In genomic region chr6:72538562-72539031, GRCm38 (mm10) we compare ENCODE assay signal across 8 mouse cellular contexts. TPM values are rescaled to one million over a fixed set of nuclear protein-coding genes. Genes with fewer than 3 reads are reported as not detected.
A peak's percentile ranks its signal among the peaks of the same experiment; 100 is the strongest.
DNase-seq lines count a peak whose midpoint lies in the region; ATAC-seq and TF ChIP-seq lines count a peak whose summit lies in the region.

No protein-coding gene starts in this region.

- TF ChIP-seq CTCF in C2C12 (IDR thresholded peaks at IDR 0.05; ENCODE audit: control insufficient read depth, insufficient read depth, insufficient read length), result no peak
- TF ChIP-seq CTCF in brain, embryonic 14.5 days (IDR thresholded peaks at IDR 0.05; ENCODE audit: borderline replicate concordance, extremely low read depth, insufficient read depth, insufficient read length), result no peak
- peak; percentile 43; the same call in 1 of the 2 replicates for TF ChIP-seq CTCF in kidney, postnatal 0 days (IDR thresholded peaks at IDR 0.05; ENCODE audit: low read depth)

- no peaks in the 10 kb centered on the region for H3K27me3 ChIP-seq in C2C12 (ENCODE audit: control insufficient read depth, insufficient read depth, insufficient read length)
- no peaks in the 10 kb centered on the region for H3K27me3 ChIP-seq in erythroblast, embryonic 14.5 days (ENCODE audit: control insufficient read depth)
- no peaks in the 10 kb centered on the region for H3K27me3 ChIP-seq in heart, embryonic 12.5 days (replicated peaks)
- H3K27me3 ChIP-seq in kidney, postnatal 0 days (ENCODE audit: insufficient read depth, low read length), result no peaks in the 10 kb centered on the region
- H3K27me3 ChIP-seq in liver, embryonic 11.5 days (replicated peaks; ENCODE audit: control insufficient read depth, insufficient read depth, low read length), result no peaks in the 10 kb centered on the region
- no peaks in the 10 kb centered on the region for H3K27me3 ChIP-seq in stomach, embryonic 14.5 days (ENCODE audit: control insufficient read depth, insufficient read depth, low read length)

- H3K9ac ChIP-seq in heart, embryonic 12.5 days, result peak overlapping the region; percentile 72
- peak overlapping the region; percentile 57; the same call in 1 of the 2 replicates for H3K9ac ChIP-seq in kidney, postnatal 0 days (ENCODE audit: low read depth, low read length)
- H3K9ac ChIP-seq in liver, embryonic 11.5 days (ENCODE audit: low read depth, low read length), result peak overlapping the region; percentile 77
- peak overlapping the region; percentile 37 for H3K9ac ChIP-seq in stomach, embryonic 14.5 days (replicated peaks; ENCODE audit: low read depth, low read length)

- peak overlapping the region; percentile 83 for H3K4me2 ChIP-seq in heart, embryonic 12.5 days
- H3K4me2 ChIP-seq in kidney, postnatal 0 days (ENCODE audit: low read length), result peak overlapping the region; percentile 75
- H3K4me2 ChIP-seq in liver, embryonic 11.5 days, result peak overlapping the region; percentile 81
- peak overlapping the region; percentile 58 for H3K4me2 ChIP-seq in stomach, embryonic 14.5 days (replicated peaks; ENCODE audit: low read depth, low read length)

- peak; percentile 96 for DNase-seq in brain, embryonic 14.5 days (ENCODE audit: low read depth)
- DNase-seq in kidney, postnatal 0 days (ENCODE audit: low spot score), result peak; percentile 95
- peak; percentile 77 for DNase-seq in liver, embryonic 11.5 days (ENCODE audit: low spot score)
- peak; percentile 92 for DNase-seq in naive thymus-derived CD4-positive, alpha-beta T cell, adult 2 months (ENCODE audit: low read depth)

- no peaks in the 10 kb centered on the region for H3K36me3 ChIP-seq in C2C12 (ENCODE audit: control insufficient read depth, insufficient read depth)
- H3K36me3 ChIP-seq in erythroblast, embryonic 14.5 days (ENCODE audit: control insufficient read depth), result no peaks in the 10 kb centered on the region
- H3K36me3 ChIP-seq in heart, embryonic 12.5 days, result no peaks in the 10 kb centered on the region
- no peaks in the 10 kb centered on the region for H3K36me3 ChIP-seq in kidney, postnatal 0 days (ENCODE audit: insufficient read depth, low read length)
- H3K36me3 ChIP-seq in liver, embryonic 11.5 days (ENCODE audit: control insufficient read depth, insufficient read depth, low read length), result no peaks in the 10 kb centered on the region
- H3K36me3 ChIP-seq in stomach, embryonic 14.5 days (ENCODE audit: control insufficient read depth, insufficient read depth, low read length), result no peaks in the 10 kb centered on the region

- peak; percentile 94 for ATAC-seq in heart, embryonic 12.5 days (ENCODE audit: insufficient number of reproducible peaks, low FRiP score)
- ATAC-seq in kidney, postnatal 0 days (replicated peaks; ENCODE audit: low FRiP score, low read depth), result peak; percentile 95
- ATAC-seq in liver, embryonic 11.5 days (replicated peaks; ENCODE audit: low FRiP score), result peak; percentile 98
- peak; percentile 96 for ATAC-seq in stomach, embryonic 14.5 days (ENCODE audit: insufficient number of reproducible peaks, insufficient read depth, low FRiP score, low read depth)

- peak overlapping the region; percentile 83 for H3ac ChIP-seq in C2C12 (ENCODE audit: control insufficient read depth, insufficient read length, low read depth)

- H3K9me3 ChIP-seq in erythroblast, embryonic 14.5 days (ENCODE audit: control insufficient read depth, low read length), result peaks cover 4% of the 10 kb centered on the region; the same call in 1 of the 2 replicates
- no peaks in the 10 kb centered on the region for H3K9me3 ChIP-seq in heart, embryonic 12.5 days (replicated peaks)
- H3K9me3 ChIP-seq in kidney, postnatal 0 days (replicated peaks; ENCODE audit: low read length), result no peaks in the 10 kb centered on the region
- H3K9me3 ChIP-seq in liver, embryonic 11.5 days (ENCODE audit: control insufficient read depth, low read length), result no peaks in the 10 kb centered on the region
- no peaks in the 10 kb centered on the region for H3K9me3 ChIP-seq in stomach, embryonic 14.5 days (ENCODE audit: control insufficient read depth, low read depth, low read length)

- no peak overlapping the region for H3K27ac ChIP-seq in heart, embryonic 12.5 days (ENCODE audit: poor library complexity, severe bottlenecking)
- H3K27ac ChIP-seq in kidney, postnatal 0 days, result peak overlapping the region; percentile 65
- H3K27ac ChIP-seq in liver, embryonic 11.5 days (ENCODE audit: low read depth, low read length), result peak overlapping the region; percentile 14; the same call in 1 of the 2 replicates
- 0 out of 2 replicates have a peak overlapping the region, but pooled peaks have one; percentile 16 for H3K27ac ChIP-seq in stomach, embryonic 14.5 days (ENCODE audit: low read length)

- H3K4me3 ChIP-seq in C2C12 (ENCODE audit: insufficient read depth, poor library complexity, severe bottlenecking), result peak overlapping the region; percentile 21
- H3K4me3 ChIP-seq in erythroblast, embryonic 14.5 days (replicated peaks), result peak overlapping the region; percentile 71
- peak overlapping the region; percentile 63 for H3K4me3 ChIP-seq in heart, embryonic 12.5 days
- peak overlapping the region; percentile 47 for H3K4me3 ChIP-seq in kidney, postnatal 0 days (replicated peaks; ENCODE audit: low read depth, low read length)
- peak overlapping the region; percentile 63 for H3K4me3 ChIP-seq in liver, embryonic 11.5 days (ENCODE audit: low read depth, low read length)
- H3K4me3 ChIP-seq in stomach, embryonic 14.5 days (ENCODE audit: low read depth, low read length), result peak overlapping the region; percentile 47

- TF ChIP-seq POLR2A in brain, embryonic 14.5 days (IDR thresholded peaks at IDR 0.05; ENCODE audit: borderline replicate concordance, extremely low read depth, insufficient read depth, insufficient read length, poor library complexity, severe bottlenecking), result peak; percentile 56; the same call in 1 of the 2 replicates

- peaks cover 28% of the 10 kb centered on the region for H3K4me1 ChIP-seq in erythroblast, embryonic 14.5 days (ENCODE audit: control insufficient read depth)
- peaks cover 14% of the 10 kb centered on the region for H3K4me1 ChIP-seq in heart, embryonic 12.5 days (replicated peaks)
- peaks cover 12% of the 10 kb centered on the region for H3K4me1 ChIP-seq in kidney, postnatal 0 days (replicated peaks; ENCODE audit: insufficient read depth, low read length)
- H3K4me1 ChIP-seq in liver, embryonic 11.5 days (replicated peaks; ENCODE audit: control insufficient read depth, insufficient read depth, low read length), result peaks cover 6% of the 10 kb centered on the region; the same call in 1 of the 2 replicates
- peaks cover 2% of the 10 kb centered on the region; the same call in 1 of the 2 replicates for H3K4me1 ChIP-seq in stomach, embryonic 14.5 days (ENCODE audit: control insufficient read depth, insufficient read depth, low read length)

- no peaks in the 10 kb centered on the region for H3K79me3 ChIP-seq in C2C12 (ENCODE audit: low read depth)

- no peaks in the 10 kb centered on the region for H3K79me2 ChIP-seq in C2C12 (ENCODE audit: control insufficient read depth, insufficient read depth)

- WGBS in heart, embryonic 12.5 days, result 2% methylated on average over 16 of the region's 16 CpGs
- 2% methylated on average over 16 of the region's 16 CpGs for WGBS in kidney, postnatal 0 days
- WGBS in liver, embryonic 11.5 days, result 5% methylated on average over 16 of the region's 16 CpGs
- 1% methylated on average over 16 of the region's 16 CpGs for WGBS in stomach, embryonic 14.5 days

TF ChIP-seq in C2C12, 6 proteins besides CTCF, POLR2A, EP300 and RAD21 (continues in another document):
- no peak for TF ChIP-seq MAX (IDR thresholded peaks at IDR 0.05)
- no peak for TF ChIP-seq CEBPB (IDR thresholded peaks at IDR 0.05; ENCODE audit: low read depth)
- no peak for TF ChIP-seq MYOG (IDR thresholded peaks at IDR 0.05; ENCODE audit: control insufficient read depth, extremely low read depth, insufficient read length)
- no peak for TF ChIP-seq FOSL1 (IDR thresholded peaks at IDR 0.05; ENCODE audit: insufficient read depth, low read length, poor library complexity, severe bottlenecking)

RNA-seq across cellular contexts. Expression of gene Capg, which starts 5.6 kb away (rescaled TPM):
- 487 TPM for polyA plus RNA-seq in C2C12 (2012; fragmentation: generic; extraction: Trizol)
- polyA plus RNA-seq in brain, embryonic 14.5 days (2012; rRNA removed), result 3.4 and 5.3 TPM in 2 replicates
- 0.48 and 0.77 TPM in 2 replicates for polyA plus RNA-seq in erythroblast, embryonic 14.5 days (2012)
- polyA plus RNA-seq in heart, embryonic 12.5 days (2016; fragmentation: Nextera tagmentation; extraction: Ambion mirVana), result 22.5 and 24.7 TPM in 2 replicates
- 129 and 131 TPM in 2 replicates for polyA plus RNA-seq in kidney, postnatal 0 days (2015; fragmentation: Nextera tagmentation; extraction: Ambion mirVana)
- 30.2 and 31.9 TPM in 2 replicates for polyA plus RNA-seq in liver, embryonic 11.5 days (2014; fragmentation: Nextera tagmentation; extraction: Ambion mirVana)
- 82.6 and 85.0 TPM in 2 replicates for polyA plus RNA-seq in stomach, embryonic 14.5 days (2014; fragmentation: Nextera tagmentation; extraction: Ambion mirVana)

RNA-seq across cellular contexts. Expression of gene Sh2d6, which starts 17.1 kb away (rescaled TPM):
- polyA plus RNA-seq in C2C12 (2012; fragmentation: generic; extraction: Trizol), result 0.26 TPM
- polyA plus RNA-seq in brain, embryonic 14.5 days (2012; rRNA removed), result 1.2 and 1.5 TPM in 2 replicates
- not detected in 2 replicates for polyA plus RNA-seq in erythroblast, embryonic 14.5 days (2012)
- not detected in 2 replicates for polyA plus RNA-seq in heart, embryonic 12.5 days (2016; fragmentation: Nextera tagmentation; extraction: Ambion mirVana)
- 0.10 TPM in 1 of 2 replicates, not detected in the other for polyA plus RNA-seq in kidney, postnatal 0 days (2015; fragmentation: Nextera tagmentation; extraction: Ambion mirVana)
- not detected in 2 replicates for polyA plus RNA-seq in liver, embryonic 11.5 days (2014; fragmentation: Nextera tagmentation; extraction: Ambion mirVana)
- polyA plus RNA-seq in stomach, embryonic 14.5 days (2014; fragmentation: Nextera tagmentation; extraction: Ambion mirVana), result 0.32 TPM in 1 of 2 replicates, not detected in the other

RNA-seq across cellular contexts. Expression of gene Elmod3, which starts 59.6 kb away (rescaled TPM):
- 5.1 TPM for polyA plus RNA-seq in C2C12 (2012; fragmentation: generic; extraction: Trizol)
- 16.1 and 16.9 TPM in 2 replicates for polyA plus RNA-seq in brain, embryonic 14.5 days (2012; rRNA removed)
- 0.15 and 0.20 TPM in 2 replicates for polyA plus RNA-seq in erythroblast, embryonic 14.5 days (2012)
- polyA plus RNA-seq in heart, embryonic 12.5 days (2016; fragmentation: Nextera tagmentation; extraction: Ambion mirVana), result 12.6 and 13.2 TPM in 2 replicates
- 16.2 and 18.1 TPM in 2 replicates for polyA plus RNA-seq in kidney, postnatal 0 days (2015; fragmentation: Nextera tagmentation; extraction: Ambion mirVana)
- 12.3 and 13.4 TPM in 2 replicates for polyA plus RNA-seq in liver, embryonic 11.5 days (2014; fragmentation: Nextera tagmentation; extraction: Ambion mirVana)
- polyA plus RNA-seq in stomach, embryonic 14.5 days (2014; fragmentation: Nextera tagmentation; extraction: Ambion mirVana), result 19.0 and 19.1 TPM in 2 replicates

RNA-seq across cellular contexts. Expression of gene Retsat, which starts 59.7 kb away (rescaled TPM):
- 20.8 TPM for polyA plus RNA-seq in C2C12 (2012; fragmentation: generic; extraction: Trizol)
- 3.3 and 3.7 TPM in 2 replicates for polyA plus RNA-seq in brain, embryonic 14.5 days (2012; rRNA removed)
- 0.06 and 0.25 TPM in 2 replicates for polyA plus RNA-seq in erythroblast, embryonic 14.5 days (2012)
- 13.8 and 16.0 TPM in 2 replicates for polyA plus RNA-seq in heart, embryonic 12.5 days (2016; fragmentation: Nextera tagmentation; extraction: Ambion mirVana)
- polyA plus RNA-seq in kidney, postnatal 0 days (2015; fragmentation: Nextera tagmentation; extraction: Ambion mirVana), result 41.0 and 45.3 TPM in 2 replicates
- polyA plus RNA-seq in liver, embryonic 11.5 days (2014; fragmentation: Nextera tagmentation; extraction: Ambion mirVana), result 26.0 and 28.4 TPM in 2 replicates
- 17.0 and 21.9 TPM in 2 replicates for polyA plus RNA-seq in stomach, embryonic 14.5 days (2014; fragmentation: Nextera tagmentation; extraction: Ambion mirVana)

Comparison
In these comparisons a context has a peak if more than half of its experiments do, and no peak if none do; other contexts are left out.
1. H3K4me3 ChIP-seq: peak in every context shown above with its lines; median percentile 71 in erythroblast, embryonic 14.5 days; 63 in heart, embryonic 12.5 days; 63 in liver, embryonic 11.5 days; 47 in kidney, postnatal 0 days; 47 in stomach, embryonic 14.5 days; 21 in C2C12.